Mouse (Mus musculus) MEL (cell line): ENCODE measurements around the gene Lsamp.

Source experiments
- CTCF ChIP-seq, 3 experiments: IDR thresholded peaks in 2 of 3; conservative IDR thresholded peaks in 1 of 3; 2 replicates each; pipeline ENCODE4 v1.5.1; 2011 to 2012; ENCODE audit warnings: low read length in 3 of 3, low read depth in 2 of 3, mild to moderate bottlenecking in 2 of 3, improper control_type of control experiment in 1 of 3, inconsistent platforms in 1 of 3, mixed read lengths in 1 of 3, moderate library complexity in 1 of 3; ENCODE audit not compliant: control insufficient read depth in 1 of 3, insufficient read depth in 1 of 3, poor library complexity in 1 of 3, severe bottlenecking in 1 of 3
- ELF1 ChIP-seq: IDR thresholded peaks from 2 replicates; pipeline ENCODE4 v1.6.1; 2014; ENCODE audit warnings: low read depth, mild to moderate bottlenecking, inconsistent platforms, low read length, improper control_type of control experiment, moderate library complexity
- EP300 ChIP-seq, 2 experiments: IDR thresholded peaks; 2 replicates each; pipeline ENCODE4 v1.6.1; 2011; ENCODE audit warnings: improper control_type of control experiment in 2 of 2, low read length in 2 of 2, low read depth in 1 of 2, mild to moderate bottlenecking in 1 of 2
- GABPA ChIP-seq: IDR thresholded peaks from 2 replicates; pipeline ENCODE4 v1.6.1; 2012; ENCODE audit warnings: low read depth, mild to moderate bottlenecking, inconsistent platforms, low read length, improper control_type of control experiment, moderate library complexity
- GATA1 ChIP-seq: IDR thresholded peaks from 2 replicates; pipeline ENCODE4 v1.6.1; 2011; ENCODE audit warnings: low read depth, low read length, improper control_type of control experiment
- KAT2A ChIP-seq: conservative IDR thresholded peaks from 2 replicates; pipeline ENCODE4 v1.6.1; 2012; ENCODE audit warnings: low read depth, low read length, improper control_type of control experiment, inconsistent platforms
- MAX ChIP-seq: IDR thresholded peaks from 2 replicates; pipeline ENCODE4 v1.6.1; 2011; ENCODE audit warnings: low read length, improper control_type of control experiment
- MXI1 ChIP-seq: IDR thresholded peaks from 2 replicates; pipeline ENCODE4 v1.6.1; 2011; ENCODE audit warnings: mild to moderate bottlenecking, low read depth, low read length, improper control_type of control experiment
- POLR2A ChIP-seq, 2 experiments: IDR thresholded peaks; 2 replicates each; pipeline ENCODE4 v1.6.1; 2011 to 2012; ENCODE audit warnings: low read length in 2 of 2, mild to moderate bottlenecking in 2 of 2, control low read depth in 1 of 2, improper control_type of control experiment in 1 of 2, low read depth in 1 of 2, moderate library complexity in 1 of 2; ENCODE audit not compliant: control insufficient read depth in 1 of 2, insufficient read depth in 1 of 2, poor library complexity in 1 of 2
- TCF12 ChIP-seq: IDR thresholded peaks from 2 replicates; pipeline ENCODE4 v1.6.1; 2014; ENCODE audit warnings: low read depth, mild to moderate bottlenecking, inconsistent platforms, low read length, improper control_type of control experiment, moderate library complexity

DNA sequence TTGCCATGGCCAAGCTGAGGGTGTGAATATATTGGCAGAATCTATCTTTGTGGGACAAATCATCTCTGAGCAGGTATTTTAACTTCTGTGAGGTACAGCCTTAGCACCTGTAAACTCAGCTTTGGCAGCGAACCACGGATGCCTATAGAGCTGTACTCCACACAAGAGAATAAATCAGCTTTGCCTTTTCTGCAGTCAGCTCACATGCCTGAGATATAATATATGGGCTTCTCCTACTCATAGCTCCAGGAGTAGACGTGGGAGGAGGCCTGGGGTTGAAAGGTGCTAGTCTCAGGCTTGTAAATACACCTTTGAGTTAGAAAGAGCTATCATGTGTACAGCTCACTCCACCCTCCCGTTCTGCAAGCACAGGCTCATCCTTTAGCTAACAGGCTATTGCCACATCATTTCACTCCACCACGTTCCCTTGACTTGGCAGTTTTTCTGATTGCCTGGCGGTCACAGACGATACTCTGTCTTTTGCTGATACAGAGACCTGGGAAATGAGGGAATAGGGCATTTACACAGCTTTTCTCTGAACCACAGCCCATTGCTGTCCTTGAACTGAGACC, 344.2 kb downstream of the Lsamp start:
- TF ChIP-seq GABPA = no peak
- no peak for TF ChIP-seq CTCF (IDR thresholded peaks at IDR 0.05 in 2 of 3, conservative IDR thresholded peaks at IDR 0.05 in 1 of 3; ENCODE audit: control insufficient read depth in 1 of 3, insufficient read depth in 1 of 3, low read depth in 2 of 3, low read length in 3 of 3, poor library complexity in 1 of 3, severe bottlenecking in 1 of 3)
- no peak for TF ChIP-seq EP300 (IDR thresholded peaks at IDR 0.05; ENCODE audit: low read depth in 1 of 2, low read length in 2 of 2)
- TF ChIP-seq TCF12 = no peak
- no peak for TF ChIP-seq KAT2A
- no peak for TF ChIP-seq POLR2A (IDR thresholded peaks at IDR 0.05; ENCODE audit: control insufficient read depth in 1 of 2, insufficient read depth in 1 of 2, low read depth in 1 of 2, low read length in 2 of 2, poor library complexity in 1 of 2)
- no peak for TF ChIP-seq MAX
- no peak for TF ChIP-seq GATA1
- TF ChIP-seq ELF1 = no peak
- TF ChIP-seq MXI1 = no peak
